Mouse (Mus musculus) CH12.LX (cell line): Measurements from ENCODE around the gene Smok2a.
"Not testable (repeated sequence)": the region's sequence is repeated elsewhere in the genome, so short reads cannot be mapped to it uniquely, and the experiment has no call there.

Experiments used
- CTCF ChIP-seq, 2 experiments: IDR thresholded peaks in 1 of 2; conservative IDR thresholded peaks in 1 of 2; 2 replicates each; pipeline ENCODE4 v1.5.1; 2011 to 2012; ENCODE audit warnings: low read depth in 2 of 2, low read length in 2 of 2, improper control_type of control experiment in 1 of 2, inconsistent platforms in 1 of 2, mild to moderate bottlenecking in 1 of 2, moderate library complexity in 1 of 2
- MAZ ChIP-seq: IDR thresholded peaks from 2 replicates; pipeline ENCODE4 v1.6.1; 2012; ENCODE audit warnings: low read depth, mild to moderate bottlenecking, inconsistent platforms, low read length, improper control_type of control experiment, moderate library complexity
- MXI1 ChIP-seq: IDR thresholded peaks from 2 replicates; pipeline ENCODE4 v1.6.1; 2011; ENCODE audit warnings: mild to moderate bottlenecking, low read depth, low read length, improper control_type of control experiment
- PAX5 ChIP-seq: IDR thresholded peaks from 2 replicates; pipeline ENCODE4 v1.6.1; 2012; ENCODE audit warnings: low read length, inconsistent platforms, mixed read lengths
- POLR2A ChIP-seq: IDR thresholded peaks from 2 replicates; pipeline ENCODE4 v1.6.1; 2011; ENCODE audit warnings: low read depth, mild to moderate bottlenecking, improper control_type of control experiment, low read length
- RAD21 ChIP-seq: IDR thresholded peaks from 2 replicates; pipeline ENCODE4 v1.6.1; 2011; ENCODE audit warnings: low read depth, mild to moderate bottlenecking, low read length, improper control_type of control experiment, moderate library complexity
- USF1 ChIP-seq: IDR thresholded peaks from 2 replicates; pipeline ENCODE4 v1.6.1; 2014; ENCODE audit warnings: low read depth, mild to moderate bottlenecking, inconsistent platforms, low read length, improper control_type of control experiment
- ZC3H11A ChIP-seq: IDR thresholded peaks from 2 replicates; pipeline ENCODE4 v1.6.1; 2012; ENCODE audit warnings: low read depth, mild to moderate bottlenecking, inconsistent platforms, low read length, improper control_type of control experiment
- ZNF384 ChIP-seq: IDR thresholded peaks from 2 replicates; pipeline ENCODE4 v1.6.1; 2012; ENCODE audit warnings: low read depth, low read length, improper control_type of control experiment, inconsistent platforms

GRCm38 (mm10) chr17:13173578-13173977 is 47.4 kb upstream of the Smok2a start:
- TF ChIP-seq POLR2A; CTCF (conservative IDR thresholded peaks at IDR 0.05 in 1 of 2, IDR thresholded peaks at IDR 0.05 in 1 of 2; ENCODE audit: low read depth in 2 of 2, low read length in 2 of 2); MXI1; MAZ; USF1; ZC3H11A; PAX5; RAD21; ZNF384: not testable (repeated sequence)
